Mouse (Mus musculus) erythroblast, embryonic 14.5 days (primary cell): ENCODE data around the gene Zfp536.

Source experiments
- GATA1 ChIP-seq: IDR thresholded peaks from 2 replicates; pipeline ENCODE4 v1.6.1; 2012; ENCODE audit warnings: low read length, inconsistent platforms, mixed read lengths
- TAL1 ChIP-seq: IDR thresholded peaks from 3 replicates; pipeline ENCODE4 v1.6.1; 2012; ENCODE audit warnings: low read length, inconsistent platforms, mixed read lengths

DNA sequence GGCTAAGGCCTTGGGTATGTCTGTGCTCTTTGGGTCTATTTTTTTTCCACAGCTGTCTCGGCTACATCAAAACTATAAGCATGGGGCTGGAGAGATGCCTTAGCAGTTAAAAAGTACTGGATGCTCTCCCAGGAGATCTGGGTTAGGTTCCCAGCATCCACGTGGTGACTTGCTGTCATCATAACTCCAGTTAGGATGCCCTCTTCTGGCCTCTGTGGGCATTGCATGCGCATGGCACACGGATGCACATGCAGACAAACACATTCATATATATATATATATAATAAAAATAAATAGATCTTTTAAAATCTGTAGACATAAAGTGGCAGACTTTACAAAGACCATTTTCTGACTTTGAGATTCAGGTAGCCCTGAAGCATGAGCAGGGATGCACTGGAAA is 290.9 kb downstream of the Zfp536 start:
- TF ChIP-seq GATA1 (no peak), TAL1 (no peak)
